Mouse (Mus musculus): ENCODE results near the gene Olfr1328. TPM values are rescaled to one million over a fixed set of nuclear protein-coding genes. Genes with fewer than 3 reads are reported as not detected.
"Not testable (repeated sequence)": the region's sequence is repeated elsewhere in the genome, so short reads cannot be mapped to it uniquely, and the experiment has no call there.

Olfr1328 gene
- total RNA-seq (2021): not detected
- long read RNA-seq, experiment 1: 0 reads
- long read RNA-seq, experiment 2: 0 reads

GRCm38 (mm10) chr4:118938512-118938911 lies at the start of gene Olfr1328:
TSS of gene Olfr1328 (minus strand) at chr4:118938612.
- intact Hi-C loops (cut with DNase I): no loop called here
- DNase-seq: no peak

GRCm38 (mm10) chr4:118985291-118985690 lies 46.9 kb upstream of the Olfr1328 start:
- intact Hi-C loops (cut with DNase I): loop anchor here (5.0 kb wide), 1 partner anchor 38 kb away; no protein-coding TSS in a partner anchor
- no peak for DNase-seq

- intact Hi-C loops (cut with DNase I): no loop called here
- DNase-seq: no peak
Measured at GRCm38 (mm10) chr4:118973281-118973680, 34.9 kb upstream of the Olfr1328 start.

GRCm38 (mm10) chr4:118967711-118968110 lies 29.3 kb upstream of the Olfr1328 start:
- no peak for DNase-seq
- intact Hi-C loops (cut with DNase I): no loop called here

GRCm38 (mm10) chr4:118961141-118961628 lies 22.8 kb upstream of the Olfr1328 start, which contains the start of gene Lao1:
TSS of gene Lao1 (plus strand) at chr4:118961578.
- intact Hi-C loops (cut with DNase I): no loop called here
- peak; percentile 17 to 43 for DNase-seq

GRCm38 (mm10) chr4:118958812-118959211 lies 20.4 kb upstream of the Olfr1328 start:
- intact Hi-C loops (cut with DNase I): no loop called here
- DNase-seq: no peak

GRCm38 (mm10) chr4:118931326-118931725 lies 7.1 kb downstream of the Olfr1328 start:
- intact Hi-C loops (cut with DNase I); DNase-seq: not testable (repeated sequence)

- DNase-seq; intact Hi-C loops (cut with DNase I): not testable (repeated sequence)
Measured at GRCm38 (mm10) chr4:118917365-118917764, 21.0 kb downstream of the Olfr1328 start, which contains the start of gene Olfr1329. TSS of gene Olfr1329 (minus strand) at chr4:118917465.

GRCm38 (mm10) chr4:118901981-118902380 lies 36.4 kb downstream of the Olfr1328 start:
- no peak for DNase-seq

GRCm38 (mm10) chr4:118888297-118888696 lies 50.1 kb downstream of the Olfr1328 start, which contains the start of gene Olfr1330:
TSS of gene Olfr1330 (plus strand) at chr4:118888597.
- intact Hi-C loops (cut with DNase I): no loop called here
- DNase-seq: no peak

More at GRCm38 (mm10) chr4:118901981-118902380, 36.4 kb downstream of the Olfr1328 start:
- intact Hi-C loops (cut with DNase I): no loop called here

Other genes starting within 250 kb of the Olfr1328 start
- gene Olfr1342, start 245.9 kb downstream of the Olfr1328 start, total RNA-seq (2021): not detected
- not detected for gene Olfr1341, start 235.1 kb downstream of the Olfr1328 start, total RNA-seq (2021)
- not detected for gene Olfr1340, start 218.5 kb downstream of the Olfr1328 start, total RNA-seq (2021)
- not detected for gene Olfr1339, start 206.4 kb downstream of the Olfr1328 start, total RNA-seq (2021)
- not detected for gene Olfr1338, start 179.9 kb downstream of the Olfr1328 start, total RNA-seq (2021)
- not detected for gene Olfr1337, start 156.0 kb downstream of the Olfr1328 start, total RNA-seq (2021)
- not detected for gene Olfr1335, start 128.7 kb downstream of the Olfr1328 start, total RNA-seq (2021)
- not detected for gene Olfr1333, start 102.3 kb downstream of the Olfr1328 start, total RNA-seq (2021)
- gene Olfr1331, start 74.0 kb downstream of the Olfr1328 start, total RNA-seq (2021): not detected
- not detected for gene Olfr1330, start 50.0 kb downstream of the Olfr1328 start, total RNA-seq (2021)
- not detected for gene Olfr1329, start 21.1 kb downstream of the Olfr1328 start, total RNA-seq (2021)
- gene Lao1, start 23.0 kb upstream of the Olfr1328 start, total RNA-seq (2021): under 1 TPM; 0.24 to 0.57 TPM
- gene Slc2a1, start 170.1 kb upstream of the Olfr1328 start, total RNA-seq (2021): 1 to 10 TPM; 6.2 to 8.5 TPM
- gene Zfp691, start 235.6 kb upstream of the Olfr1328 start, total RNA-seq (2021): 10 to 100 TPM; 18.7 to 20.2 TPM